Mouse (Mus musculus) frontal cortex, postnatal 14 days (tissue): ENCODE results near the gene Lhx1.

ENCODE experiments used
- DNase-seq, 2 experiments: peaks; one replicate each; pipeline ENCODE4 v3.0.0; 2022; ENCODE audit warnings: low spot score in 2 of 2

Gene Lhx1

DNA sequence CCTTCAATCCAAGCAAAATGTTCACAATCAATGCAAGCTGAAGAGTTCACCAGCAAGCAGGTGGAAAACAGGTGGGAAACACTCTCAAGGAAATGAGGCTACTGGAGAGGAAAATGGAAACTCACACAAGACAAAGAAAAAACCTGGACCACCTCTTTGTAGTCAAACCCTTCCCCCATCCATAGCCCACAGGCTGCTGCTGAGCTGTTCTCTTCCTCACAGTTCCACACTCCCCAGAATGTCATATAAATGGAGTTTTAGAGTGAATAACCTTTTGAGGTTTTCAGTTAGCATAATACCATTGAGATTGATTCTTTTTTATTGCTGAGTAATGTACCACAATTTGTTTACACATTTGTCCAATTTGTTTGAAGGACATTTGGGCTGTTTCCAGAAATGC lies 28.4 kb downstream of the Lhx1 start:
- DNase-seq: no peak

DNA sequence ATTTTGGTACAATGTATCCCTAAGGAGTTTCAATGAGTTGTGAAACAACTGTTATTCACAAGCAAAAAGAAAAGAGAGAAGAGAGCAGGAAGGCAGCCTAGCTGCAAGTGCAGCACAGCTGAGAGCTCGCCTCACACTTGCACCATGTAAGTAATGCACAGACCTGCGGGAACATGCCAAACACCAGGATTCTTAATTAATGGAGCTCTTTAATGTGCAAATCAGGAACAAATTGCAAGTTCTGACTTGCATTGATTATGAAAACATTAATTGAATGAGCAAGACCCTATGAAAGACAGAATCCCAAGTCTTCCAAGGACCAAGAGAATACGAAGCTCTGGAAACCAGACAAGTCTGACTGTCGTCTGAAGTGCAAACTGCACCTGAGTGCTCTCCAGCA lies 29.6 kb downstream of the Lhx1 start:
- no peak for DNase-seq

DNA sequence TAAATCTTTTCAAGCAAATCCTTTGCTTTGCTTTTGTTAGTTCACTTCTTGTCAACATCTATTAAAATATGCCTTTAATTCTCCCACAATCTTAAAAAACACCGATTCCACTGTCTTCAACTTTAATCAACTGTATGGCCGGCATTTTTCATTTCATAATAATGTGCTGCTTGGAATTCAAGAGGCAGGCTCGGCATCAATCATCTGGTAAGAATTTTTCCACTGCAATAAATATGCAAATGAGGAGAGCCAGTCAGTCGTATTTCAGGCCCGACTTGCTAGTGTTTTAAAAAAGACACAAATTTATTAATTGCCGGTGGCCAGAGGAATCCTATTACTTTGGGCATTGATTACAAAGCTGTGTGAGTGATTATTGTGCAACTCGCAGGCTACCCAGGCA lies 43.7 kb downstream of the Lhx1 start:
- no peak for DNase-seq

DNA sequence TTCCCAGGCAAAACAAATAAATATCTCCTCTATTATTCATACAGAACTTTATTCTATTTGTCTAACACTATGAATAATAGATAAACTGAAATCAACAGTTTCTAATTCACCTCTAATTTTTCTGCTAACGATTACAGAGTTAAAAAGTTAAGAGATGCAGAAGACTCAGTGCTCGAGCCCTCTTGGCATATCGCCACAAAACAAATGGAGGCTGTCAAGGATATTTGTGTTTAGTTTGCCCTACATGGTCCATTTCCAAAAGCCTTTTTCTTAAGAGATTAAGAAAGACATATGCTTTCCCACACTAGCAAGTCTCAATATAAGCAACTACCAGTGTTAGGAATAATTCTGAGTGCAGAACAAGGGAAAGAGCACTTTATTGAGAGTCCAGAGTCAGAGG lies 44.9 kb downstream of the Lhx1 start:
- DNase-seq: no peak

DNA sequence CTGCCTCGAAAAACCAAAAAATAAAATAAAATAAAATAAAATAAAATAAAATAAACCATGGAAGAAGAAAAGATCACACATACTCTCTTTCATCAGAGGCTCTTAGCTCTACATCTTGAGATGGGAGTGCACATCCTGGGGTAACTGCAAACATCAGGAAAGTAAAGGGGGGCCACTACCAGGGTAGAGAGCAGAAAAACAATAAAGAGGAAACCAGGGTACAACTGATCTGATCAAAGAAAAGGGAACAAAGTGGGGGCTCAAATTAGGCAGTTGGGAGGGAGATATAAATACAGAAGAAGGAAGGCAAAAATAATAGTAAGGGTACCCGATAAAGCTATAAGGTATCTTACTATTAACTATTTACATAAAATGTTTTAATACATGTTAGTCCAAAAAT lies 48.7 kb downstream of the Lhx1 start:
- DNase-seq: no peak

DNA sequence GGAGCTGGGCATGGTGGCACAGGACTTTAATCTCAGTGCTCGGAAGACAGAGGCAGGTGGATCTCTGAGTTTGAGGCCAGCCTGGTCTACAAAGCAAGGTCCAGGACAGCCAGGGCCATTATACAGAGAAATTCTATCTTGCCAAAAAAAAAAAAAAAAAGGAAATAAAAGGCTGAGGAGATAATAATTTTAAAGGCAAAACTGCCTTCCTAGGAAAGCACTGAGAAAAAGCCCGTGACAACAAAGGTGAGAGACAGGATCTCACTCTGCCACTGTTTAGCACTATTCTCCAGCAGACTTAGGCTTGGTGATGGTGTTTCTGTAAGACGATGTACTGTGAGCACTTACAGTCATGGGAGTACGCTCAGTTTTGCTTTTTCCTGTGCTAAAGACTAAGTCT lies 49.3 kb downstream of the Lhx1 start:
- DNase-seq: no peak

DNA sequence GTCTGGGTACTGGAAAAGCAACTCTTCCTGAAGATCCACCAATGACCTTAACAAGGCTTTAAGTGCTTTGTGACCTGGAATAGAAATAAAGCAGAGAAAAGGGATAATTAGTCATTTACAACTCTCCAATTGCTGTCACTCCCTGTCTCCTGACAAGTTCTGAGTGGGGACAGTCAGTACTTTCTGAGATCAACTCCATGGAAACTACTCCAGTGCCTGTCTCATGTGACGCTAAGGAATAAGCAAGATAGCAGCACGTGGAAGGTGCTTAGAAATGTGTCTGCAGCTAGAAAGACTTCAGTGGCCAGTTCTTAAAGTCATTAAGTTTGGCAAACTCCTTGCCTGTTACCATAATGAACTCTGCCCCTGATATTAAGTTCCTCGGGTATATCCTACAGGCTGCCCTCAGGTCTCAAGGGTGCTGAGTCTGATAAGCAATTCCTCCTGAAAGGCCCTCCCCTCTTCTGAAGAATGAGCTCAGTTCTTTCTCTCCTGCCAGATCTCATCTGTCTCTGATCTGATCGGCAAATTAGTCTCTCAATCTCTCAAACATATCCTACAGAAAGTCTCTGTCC lies 52.2 kb downstream of the Lhx1 start:
- no peak for DNase-seq
